8 mouse cellular contexts compared by ENCODE assay signal in the genomic region with DNA sequence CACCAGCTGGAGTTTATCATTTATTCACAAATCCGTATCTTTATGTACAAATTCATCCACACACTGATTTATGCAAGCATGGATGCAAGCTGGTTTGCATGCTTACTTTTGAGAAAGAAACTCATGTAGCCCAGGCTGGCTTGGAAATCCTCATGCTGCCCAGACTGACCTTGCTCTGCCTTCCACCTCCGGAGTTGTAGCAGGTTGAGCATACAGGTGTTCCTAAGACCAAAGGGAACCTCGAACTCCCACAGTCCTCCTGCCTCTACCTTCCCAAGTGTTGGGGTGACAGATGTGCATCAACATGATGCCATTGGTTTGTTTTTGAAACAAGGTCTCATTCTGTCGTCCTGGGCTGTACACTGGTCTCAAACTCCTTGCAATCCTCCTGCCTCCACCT. TPM values are rescaled to one million over a fixed set of nuclear protein-coding genes. Genes with fewer than 3 reads are reported as not detected.
A peak's percentile ranks its signal among the peaks of the same experiment; 100 is the strongest.
DNase-seq lines count a peak whose midpoint lies in the region; ATAC-seq and TF ChIP-seq lines count a peak whose summit lies in the region.

No protein-coding gene starts in this region.

- no peak for TF ChIP-seq CTCF in forebrain, postnatal 0 days (IDR thresholded peaks at IDR 0.05; ENCODE audit: low read depth)

- peak overlapping the region; percentile 86 for H3K4me2 ChIP-seq in heart, embryonic 15.5 days
- peak overlapping the region; percentile 94 for H3K4me2 ChIP-seq in forebrain, postnatal 0 days (ENCODE audit: low read depth)

- H3K27me3 ChIP-seq in heart, embryonic 15.5 days: no peaks in the 10 kb centered on the region; the same call in 1 of the 2 replicates
- H3K27me3 ChIP-seq in embryonic facial prominence, embryonic 10.5 days (replicated peaks; ENCODE audit: low read depth, poor library complexity, severe bottlenecking): peaks cover 20% of the 10 kb centered on the region
- H3K27me3 ChIP-seq in forebrain, postnatal 0 days (ENCODE audit: insufficient read depth, low read length): no peaks in the 10 kb centered on the region
- H3K27me3 ChIP-seq in midbrain, embryonic 10.5 days (ENCODE audit: low read depth, poor library complexity, severe bottlenecking): peaks cover 23% of the 10 kb centered on the region

- no peak for ATAC-seq in heart, embryonic 15.5 days (replicated peaks; ENCODE audit: insufficient number of reproducible peaks, insufficient read depth, low FRiP score, low read depth)
- ATAC-seq in forebrain, postnatal 0 days: no peak

- 79% methylated on average over 4 of the region's 4 CpGs for WGBS in heart, embryonic 15.5 days
- 75% methylated on average over 4 of the region's 4 CpGs for WGBS in embryonic facial prominence, embryonic 10.5 days
- WGBS in forebrain, postnatal 0 days: 69% methylated on average over 4 of the region's 4 CpGs
- 75% methylated on average over 4 of the region's 4 CpGs for WGBS in midbrain, embryonic 10.5 days

- H3K9me3 ChIP-seq in heart, embryonic 15.5 days (replicated peaks): no peaks in the 10 kb centered on the region
- no peaks in the 10 kb centered on the region for H3K9me3 ChIP-seq in embryonic facial prominence, embryonic 10.5 days
- H3K9me3 ChIP-seq in forebrain, postnatal 0 days (ENCODE audit: low read length): no peaks in the 10 kb centered on the region
- no peaks in the 10 kb centered on the region for H3K9me3 ChIP-seq in midbrain, embryonic 10.5 days (replicated peaks)

- no peak for DNase-seq in heart, postnatal 4 days
- no peak for DNase-seq in embryonic facial prominence, embryonic 10.5 days (ENCODE audit: low spot score)
- no peak for DNase-seq in forebrain, postnatal 0 days
- DNase-seq in midbrain, embryonic 10.5 days (ENCODE audit: low spot score): no peak
- no peak for DNase-seq in right cerebral cortex, adult 2 months (ENCODE audit: low spot score in 2 of 2)
- no peak for DNase-seq in gastrocnemius, postnatal 10 days
- no peak for DNase-seq in cerebellum, postnatal 36 days

- H3K36me3 ChIP-seq in heart, embryonic 15.5 days: peaks cover 16% of the 10 kb centered on the region
- peaks cover 59% of the 10 kb centered on the region for H3K36me3 ChIP-seq in embryonic facial prominence, embryonic 10.5 days (replicated peaks)
- peaks cover 35% of the 10 kb centered on the region for H3K36me3 ChIP-seq in forebrain, postnatal 0 days (ENCODE audit: insufficient read depth)
- H3K36me3 ChIP-seq in midbrain, embryonic 10.5 days: peaks cover 55% of the 10 kb centered on the region

- peaks cover 34% of the 10 kb centered on the region for H3K4me1 ChIP-seq in heart, embryonic 15.5 days (replicated peaks)
- peaks cover 43% of the 10 kb centered on the region for H3K4me1 ChIP-seq in embryonic facial prominence, embryonic 10.5 days
- peaks cover 19% of the 10 kb centered on the region for H3K4me1 ChIP-seq in forebrain, postnatal 0 days (ENCODE audit: insufficient read depth)
- H3K4me1 ChIP-seq in midbrain, embryonic 10.5 days: peaks cover 54% of the 10 kb centered on the region

- 0 out of 2 replicates have a peak overlapping the region, but pooled peaks have one; percentile 78 for H3K9ac ChIP-seq in heart, embryonic 15.5 days
- peak overlapping the region; percentile 89 for H3K9ac ChIP-seq in forebrain, postnatal 0 days

- H3K27ac ChIP-seq in heart, embryonic 15.5 days: 0 out of 2 replicates have a peak overlapping the region, but pooled peaks have one; percentile 96
- 0 out of 2 replicates have a peak overlapping the region, but pooled peaks have one; percentile 87 for H3K27ac ChIP-seq in embryonic facial prominence, embryonic 10.5 days (replicated peaks)
- H3K27ac ChIP-seq in forebrain, postnatal 0 days (ENCODE audit: low read depth, low read length): no peak overlapping the region
- no peak overlapping the region for H3K27ac ChIP-seq in midbrain, embryonic 10.5 days (replicated peaks)

- peak overlapping the region; percentile 89 for H3K4me3 ChIP-seq in heart, embryonic 15.5 days
- peak overlapping the region; percentile 90 for H3K4me3 ChIP-seq in embryonic facial prominence, embryonic 10.5 days
- peak overlapping the region; percentile 70; the same call in 1 of the 2 replicates for H3K4me3 ChIP-seq in forebrain, postnatal 0 days (ENCODE audit: low read depth, low read length)
- H3K4me3 ChIP-seq in midbrain, embryonic 10.5 days: peak overlapping the region; percentile 91

RNA-seq across cellular contexts. Expression of a gene that starts 1.3 kb away (rescaled TPM):
- polyA plus RNA-seq in heart, embryonic 15.5 days (2015; fragmentation: Nextera tagmentation; extraction: Ambion mirVana): 34.6 and 45.0 TPM in 2 replicates
- total RNA-seq in heart, postnatal 4 days (2021): 10 to 100 TPM; 37.7 to 39.3 TPM
- polyA plus RNA-seq in embryonic facial prominence, embryonic 10.5 days (2016; fragmentation: Nextera tagmentation; extraction: Ambion mirVana): 66.4 and 69.4 TPM in 2 replicates
- 187 and 210 TPM in 2 replicates for total RNA-seq in forebrain, postnatal 0 days (2014; rRNA removed)
- 168 and 169 TPM in 2 replicates for polyA plus RNA-seq in forebrain, postnatal 0 days (2015; fragmentation: Nextera tagmentation; extraction: Ambion mirVana)
- polyA plus RNA-seq in midbrain, embryonic 10.5 days (2016; fragmentation: Nextera tagmentation; extraction: Ambion mirVana): 75.0 and 78.3 TPM in 2 replicates
- total RNA-seq in gastrocnemius, postnatal 10 days (2021): 10 to 100 TPM; 36.1 to 38.9 TPM

RNA-seq across cellular contexts. Expression of a gene that starts 2.6 kb away (rescaled TPM):
- polyA plus RNA-seq in heart, embryonic 15.5 days (2015; fragmentation: Nextera tagmentation; extraction: Ambion mirVana): 149 and 188 TPM in 2 replicates
- total RNA-seq in heart, postnatal 4 days (2021): 100 to 1,000 TPM in 1 of 2 experiments, 10 to 100 TPM in 1; 96.0 to 107 TPM
- polyA plus RNA-seq in embryonic facial prominence, embryonic 10.5 days (2016; fragmentation: Nextera tagmentation; extraction: Ambion mirVana): 223 and 236 TPM in 2 replicates
- 75.0 and 80.5 TPM in 2 replicates for total RNA-seq in forebrain, postnatal 0 days (2014; rRNA removed)
- polyA plus RNA-seq in forebrain, postnatal 0 days (2015; fragmentation: Nextera tagmentation; extraction: Ambion mirVana): 145 and 184 TPM in 2 replicates
- 230 and 238 TPM in 2 replicates for polyA plus RNA-seq in midbrain, embryonic 10.5 days (2016; fragmentation: Nextera tagmentation; extraction: Ambion mirVana)
- total RNA-seq in gastrocnemius, postnatal 10 days (2021): 10 to 100 TPM; 34.7 to 39.7 TPM

RNA-seq across cellular contexts. Expression of a gene that starts 6.8 kb away (rescaled TPM):
- polyA plus RNA-seq in heart, embryonic 15.5 days (2015; fragmentation: Nextera tagmentation; extraction: Ambion mirVana): 68.4 and 84.1 TPM in 2 replicates
- total RNA-seq in heart, postnatal 4 days (2021): 10 to 100 TPM; 42.0 to 46.2 TPM
- 131 and 134 TPM in 2 replicates for polyA plus RNA-seq in embryonic facial prominence, embryonic 10.5 days (2016; fragmentation: Nextera tagmentation; extraction: Ambion mirVana)
- 179 and 184 TPM in 2 replicates for total RNA-seq in forebrain, postnatal 0 days (2014; rRNA removed)
- 274 and 283 TPM in 2 replicates for polyA plus RNA-seq in forebrain, postnatal 0 days (2015; fragmentation: Nextera tagmentation; extraction: Ambion mirVana)
- polyA plus RNA-seq in midbrain, embryonic 10.5 days (2016; fragmentation: Nextera tagmentation; extraction: Ambion mirVana): 131 and 141 TPM in 2 replicates
- 10 to 100 TPM; 34.8 to 35.8 TPM for total RNA-seq in gastrocnemius, postnatal 10 days (2021)

RNA-seq across cellular contexts. Expression of a gene that starts 23.6 kb away (rescaled TPM):
- polyA plus RNA-seq in heart, embryonic 15.5 days (2015; fragmentation: Nextera tagmentation; extraction: Ambion mirVana): 0.81 and 1.9 TPM in 2 replicates
- total RNA-seq in heart, postnatal 4 days (2021): 10 to 100 TPM; 13.5 to 15.4 TPM
- polyA plus RNA-seq in embryonic facial prominence, embryonic 10.5 days (2016; fragmentation: Nextera tagmentation; extraction: Ambion mirVana): 2.4 and 3.2 TPM in 2 replicates
- 76.5 and 82.2 TPM in 2 replicates for total RNA-seq in forebrain, postnatal 0 days (2014; rRNA removed)
- 5.9 and 7.7 TPM in 2 replicates for polyA plus RNA-seq in forebrain, postnatal 0 days (2015; fragmentation: Nextera tagmentation; extraction: Ambion mirVana)
- polyA plus RNA-seq in midbrain, embryonic 10.5 days (2016; fragmentation: Nextera tagmentation; extraction: Ambion mirVana): 3.0 and 3.4 TPM in 2 replicates
- 10 to 100 TPM; 16.6 to 20.1 TPM for total RNA-seq in gastrocnemius, postnatal 10 days (2021)

RNA-seq across cellular contexts. Expression of a gene that starts 25.7 kb away (rescaled TPM):
- 10.5 and 11.8 TPM in 2 replicates for polyA plus RNA-seq in heart, embryonic 15.5 days (2015; fragmentation: Nextera tagmentation; extraction: Ambion mirVana)
- 10 to 100 TPM; 17.8 to 20.1 TPM for total RNA-seq in heart, postnatal 4 days (2021)
- polyA plus RNA-seq in embryonic facial prominence, embryonic 10.5 days (2016; fragmentation: Nextera tagmentation; extraction: Ambion mirVana): 24.5 and 25.3 TPM in 2 replicates
- 23.6 and 33.6 TPM in 2 replicates for total RNA-seq in forebrain, postnatal 0 days (2014; rRNA removed)
- 6.9 and 9.4 TPM in 2 replicates for polyA plus RNA-seq in forebrain, postnatal 0 days (2015; fragmentation: Nextera tagmentation; extraction: Ambion mirVana)
- 20.0 and 21.8 TPM in 2 replicates for polyA plus RNA-seq in midbrain, embryonic 10.5 days (2016; fragmentation: Nextera tagmentation; extraction: Ambion mirVana)
- 10 to 100 TPM in 1 of 2 experiments, 1 to 10 TPM in 1; 8.8 to 12.4 TPM for total RNA-seq in gastrocnemius, postnatal 10 days (2021)

Comparison
In these comparisons a context has a peak if more than half of its experiments do, and no peak if none do; other contexts are left out.
1. H3K27ac ChIP-seq: peak in heart, embryonic 15.5 days (single experiment) and embryonic facial prominence, embryonic 10.5 days (single experiment); none in forebrain, postnatal 0 days (single experiment) and midbrain, embryonic 10.5 days (single experiment).
2. Peak in every context shown above with its lines, with median percentiles within 50 percentile points of each other: H3K4me3 ChIP-seq.